Mouse (Mus musculus): ENCODE data around the gene Itgb2l. TPM values are rescaled to one million over a fixed set of nuclear protein-coding genes. Genes with fewer than 3 reads are reported as not detected.

The Itgb2l gene
- 0.11 TPM in 2 replicates for polyA plus RNA-seq (2014; fragmentation: Nextera tagmentation; extraction: Ambion mirVana)

GRCm38 (mm10) chr16:96443468-96443867 is at the start of gene Itgb2l:
Itgb2l (minus strand) TSS chr16:96443619.
- ATAC-seq (ENCODE audit: insufficient number of reproducible peaks, low FRiP score, low TSS enrichment, low read depth) = no peak

DNA sequence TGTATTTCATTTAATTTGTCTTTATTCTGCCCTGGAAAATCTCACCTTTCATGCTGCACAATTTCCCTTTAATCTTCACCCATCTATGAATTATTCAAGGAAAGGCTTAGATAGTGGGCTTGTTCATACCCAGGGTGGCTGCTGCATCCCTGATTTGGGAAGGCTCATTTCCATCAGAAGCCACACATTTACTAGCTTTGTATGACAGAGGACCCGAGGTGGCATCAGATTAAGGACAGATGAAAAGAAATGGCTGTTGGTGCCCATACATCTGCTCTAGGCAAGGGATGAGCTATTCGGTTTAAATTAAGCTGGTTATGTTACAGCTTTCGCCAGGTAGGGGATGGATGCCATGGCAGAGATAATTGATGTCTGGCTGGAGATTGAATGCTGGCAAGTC is 48.1 kb upstream of the Itgb2l start:
- H3K4me1 ChIP-seq (ENCODE audit: control insufficient read depth, insufficient read depth, low read length) = no peaks in the 10 kb centered on the region
- H3K9me3 ChIP-seq (ENCODE audit: control insufficient read depth, low read length) = no peaks in the 10 kb centered on the region
- H3K36me3 ChIP-seq (ENCODE audit: control insufficient read depth, insufficient read depth, low read length) = no peaks in the 10 kb centered on the region
- no peak for DNase-seq (ENCODE audit: low spot score)
- WGBS = 73% methylated on average over 3 of the region's 3 CpGs
- H3K9ac ChIP-seq (ENCODE audit: low read length) = no peak overlapping the region
- H3K4me3 ChIP-seq (ENCODE audit: low read depth, low read length) = no peak overlapping the region
- H3K27ac ChIP-seq (replicated peaks; ENCODE audit: low read depth, low read length) = no peak overlapping the region
- ATAC-seq (ENCODE audit: insufficient number of reproducible peaks, low FRiP score, low TSS enrichment, low read depth) = no peak
- no peaks in the 10 kb centered on the region for H3K27me3 ChIP-seq (ENCODE audit: control insufficient read depth, insufficient read depth, low read length)
- no peak overlapping the region for H3K4me2 ChIP-seq (ENCODE audit: low read depth, severe bottlenecking)

More at GRCm38 (mm10) chr16:96443468-96443867, at the start of gene Itgb2l:
- peaks cover 12% of the 10 kb centered on the region; the same call in 1 of the 2 replicates for H3K4me1 ChIP-seq (ENCODE audit: control insufficient read depth, insufficient read depth, low read length)
- H3K36me3 ChIP-seq (ENCODE audit: control insufficient read depth, insufficient read depth, low read length) = no peaks in the 10 kb centered on the region
- no peaks in the 10 kb centered on the region for H3K9me3 ChIP-seq (ENCODE audit: control insufficient read depth, low read length)
- 76% methylated on average over 2 of the region's 2 CpGs for WGBS
- H3K9ac ChIP-seq (ENCODE audit: low read length) = no peak within 1 kb of the TSS
- no peak within 1 kb of the TSS for H3K27ac ChIP-seq (replicated peaks; ENCODE audit: low read depth, low read length)
- H3K4me3 ChIP-seq (ENCODE audit: low read depth, low read length) = no peak within 1 kb of the TSS
- H3K27me3 ChIP-seq (ENCODE audit: control insufficient read depth, insufficient read depth, low read length) = no peaks in the 10 kb centered on the region
- H3K4me2 ChIP-seq (ENCODE audit: low read depth, severe bottlenecking) = no peak within 1 kb of the TSS
- DNase-seq (ENCODE audit: low spot score) = no peak

DNA sequence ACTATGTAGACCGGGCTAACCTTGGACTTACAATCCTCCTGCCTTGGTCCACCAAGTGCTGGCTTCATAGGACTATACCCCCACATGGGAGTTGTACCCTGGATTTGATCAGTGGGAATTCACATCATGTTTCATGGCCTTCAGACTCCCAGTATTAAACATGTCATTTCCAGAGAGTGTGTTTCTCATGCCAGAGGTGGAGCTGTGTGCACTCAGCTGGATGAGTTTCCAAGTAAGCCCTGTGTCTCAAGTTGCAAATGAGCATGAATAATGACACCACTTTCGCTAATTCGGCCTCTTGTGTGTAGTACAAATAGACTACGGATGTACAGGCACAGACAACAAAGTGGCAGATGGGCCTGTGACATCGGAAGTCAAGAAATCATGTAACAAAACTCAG is 44.6 kb upstream of the Itgb2l start:
- Histone ChIP-seq H3K27ac (replicated peaks; ENCODE audit: low read depth, low read length) (no peak overlapping the region), H3K4me1 (ENCODE audit: control insufficient read depth, insufficient read depth, low read length) (no peaks in the 10 kb centered on the region), H3K9me3 (ENCODE audit: control insufficient read depth, low read length) (no peaks in the 10 kb centered on the region), H3K36me3 (ENCODE audit: control insufficient read depth, insufficient read depth, low read length) (no peaks in the 10 kb centered on the region), H3K4me2 (ENCODE audit: low read depth, severe bottlenecking) (no peak overlapping the region), H3K27me3 (ENCODE audit: control insufficient read depth, insufficient read depth, low read length) (no peaks in the 10 kb centered on the region), H3K4me3 (ENCODE audit: low read depth, low read length) (no peak overlapping the region), H3K9ac (ENCODE audit: low read length) (no peak overlapping the region)
- ATAC-seq (ENCODE audit: insufficient number of reproducible peaks, low FRiP score, low TSS enrichment, low read depth) (no peak), DNase-seq (ENCODE audit: low spot score) (no peak)
- 95% methylated on average over 5 of the region's 5 CpGs for WGBS

DNA sequence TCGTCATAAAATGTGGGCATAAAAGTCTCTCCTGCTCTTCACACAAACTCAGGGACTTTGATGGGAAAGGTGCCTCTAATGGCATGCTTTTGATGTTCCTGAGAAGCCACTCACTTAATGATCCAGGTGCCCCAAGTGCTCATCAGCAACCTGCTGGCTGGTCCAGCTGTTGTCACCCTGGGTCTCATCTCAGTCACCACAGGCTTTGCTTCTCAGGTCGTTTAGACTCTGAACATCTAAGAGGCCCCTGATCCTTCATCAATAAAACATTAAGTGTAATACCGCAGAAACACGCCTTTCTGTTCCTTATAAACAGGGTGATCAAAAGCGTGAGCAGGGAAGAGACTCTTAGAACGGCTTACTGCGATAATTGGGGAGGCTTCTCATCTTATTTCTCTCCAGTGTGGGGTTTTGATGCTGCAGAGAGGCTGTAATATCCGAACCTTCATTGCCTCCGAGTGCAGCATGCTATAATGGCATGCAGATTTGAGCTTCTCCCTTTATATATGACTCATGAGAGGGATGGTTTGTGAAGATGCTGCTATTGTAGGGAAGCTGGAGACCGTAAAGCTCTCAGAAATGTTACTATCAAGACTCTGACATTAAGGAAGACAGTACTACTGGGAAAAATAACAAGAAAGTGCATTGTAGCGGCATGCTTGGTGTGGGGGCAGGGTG is 43.7 kb upstream of the Itgb2l start:
- 70% methylated on average over 11 of the region's 11 CpGs for WGBS
- H3K36me3 ChIP-seq (ENCODE audit: control insufficient read depth, insufficient read depth, low read length) = no peaks in the 10 kb centered on the region
- no peaks in the 10 kb centered on the region for H3K9me3 ChIP-seq (ENCODE audit: control insufficient read depth, low read length)
- no peak overlapping the region for H3K27ac ChIP-seq (replicated peaks; ENCODE audit: low read depth, low read length)
- no peak overlapping the region for H3K4me3 ChIP-seq (ENCODE audit: low read depth, low read length)
- H3K9ac ChIP-seq (ENCODE audit: low read length) = no peak overlapping the region
- H3K4me2 ChIP-seq (ENCODE audit: low read depth, severe bottlenecking) = no peak overlapping the region
- DNase-seq (ENCODE audit: low spot score) (no peak), ATAC-seq (ENCODE audit: insufficient number of reproducible peaks, low FRiP score, low TSS enrichment, low read depth) (no peak)
- no peaks in the 10 kb centered on the region for H3K27me3 ChIP-seq (ENCODE audit: control insufficient read depth, insufficient read depth, low read length)
- H3K4me1 ChIP-seq (ENCODE audit: control insufficient read depth, insufficient read depth, low read length) = no peaks in the 10 kb centered on the region

DNA sequence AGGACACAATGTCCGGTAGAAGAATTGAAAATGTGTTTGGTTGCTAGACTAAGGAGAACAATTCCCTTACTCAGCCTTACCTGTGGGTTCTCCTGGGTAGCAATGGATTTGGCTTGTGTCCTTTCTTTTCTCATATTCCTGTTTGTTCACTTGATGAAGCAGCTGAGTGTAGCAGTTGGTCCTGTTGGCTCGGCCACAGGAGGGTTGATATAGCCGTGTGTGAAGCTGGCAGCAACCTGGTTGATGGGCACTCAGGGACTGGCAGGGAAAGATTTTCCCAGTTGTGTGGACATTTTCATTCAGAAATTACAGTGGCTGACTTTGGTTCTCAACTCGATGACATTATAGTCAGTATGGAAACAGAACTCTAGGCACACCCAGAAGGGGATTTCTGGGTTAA is 38.4 kb upstream of the Itgb2l start:
- ATAC-seq (ENCODE audit: insufficient number of reproducible peaks, low FRiP score, low TSS enrichment, low read depth) (no peak), DNase-seq (ENCODE audit: low spot score) (no peak)
- H3K4me3 ChIP-seq (ENCODE audit: low read depth, low read length) = no peak overlapping the region
- H3K4me2 ChIP-seq (ENCODE audit: low read depth, severe bottlenecking) = no peak overlapping the region
- no peak overlapping the region for H3K27ac ChIP-seq (replicated peaks; ENCODE audit: low read depth, low read length)
- H3K9me3 ChIP-seq (ENCODE audit: control insufficient read depth, low read length) = no peaks in the 10 kb centered on the region
- H3K4me1 ChIP-seq (ENCODE audit: control insufficient read depth, insufficient read depth, low read length) = no peaks in the 10 kb centered on the region
- no peaks in the 10 kb centered on the region for H3K36me3 ChIP-seq (ENCODE audit: control insufficient read depth, insufficient read depth, low read length)
- 89% methylated on average over 4 of the region's 4 CpGs for WGBS
- no peaks in the 10 kb centered on the region for H3K27me3 ChIP-seq (ENCODE audit: control insufficient read depth, insufficient read depth, low read length)
- H3K9ac ChIP-seq (ENCODE audit: low read length) = no peak overlapping the region

- ATAC-seq (ENCODE audit: insufficient number of reproducible peaks, low FRiP score, low TSS enrichment, low read depth) (no peak), DNase-seq (ENCODE audit: low spot score) (no peak)
- Histone ChIP-seq H3K27ac (replicated peaks; ENCODE audit: low read depth, low read length) (no peak overlapping the region), H3K36me3 (ENCODE audit: control insufficient read depth, insufficient read depth, low read length) (no peaks in the 10 kb centered on the region), H3K9ac (ENCODE audit: low read length) (no peak overlapping the region), H3K4me1 (ENCODE audit: control insufficient read depth, insufficient read depth, low read length) (0 out of 2 replicates have a peak, but pooled peaks cover 4% of the 10 kb centered on the region), H3K4me2 (ENCODE audit: low read depth, severe bottlenecking) (no peak overlapping the region), H3K9me3 (ENCODE audit: control insufficient read depth, low read length) (no peaks in the 10 kb centered on the region), H3K27me3 (ENCODE audit: control insufficient read depth, insufficient read depth, low read length) (no peaks in the 10 kb centered on the region), H3K4me3 (ENCODE audit: low read depth, low read length) (no peak overlapping the region)
- 65% methylated on average over 3 of the region's 3 CpGs for WGBS
Observed at GRCm38 (mm10) chr16:96474185-96474584, 30.8 kb upstream of the Itgb2l start.

- Histone ChIP-seq H3K27ac (replicated peaks; ENCODE audit: low read depth, low read length) (no peak overlapping the region), H3K27me3 (ENCODE audit: control insufficient read depth, insufficient read depth, low read length) (no peaks in the 10 kb centered on the region), H3K4me3 (ENCODE audit: low read depth, low read length) (no peak overlapping the region), H3K4me2 (ENCODE audit: low read depth, severe bottlenecking) (no peak overlapping the region), H3K4me1 (ENCODE audit: control insufficient read depth, insufficient read depth, low read length) (0 out of 2 replicates have a peak, but pooled peaks cover 4% of the 10 kb centered on the region), H3K36me3 (ENCODE audit: control insufficient read depth, insufficient read depth, low read length) (no peaks in the 10 kb centered on the region), H3K9me3 (ENCODE audit: control insufficient read depth, low read length) (no peaks in the 10 kb centered on the region), H3K9ac (ENCODE audit: low read length) (no peak overlapping the region)
- no peak for ATAC-seq (ENCODE audit: insufficient number of reproducible peaks, low FRiP score, low TSS enrichment, low read depth)
- WGBS = 57% methylated on average over 7 of the region's 7 CpGs
- DNase-seq (ENCODE audit: low spot score) = no peak
Observed at GRCm38 (mm10) chr16:96472816-96473215, 29.4 kb upstream of the Itgb2l start.

GRCm38 (mm10) chr16:96472361-96472760 is 28.9 kb upstream of the Itgb2l start:
- H3K27me3 ChIP-seq (ENCODE audit: control insufficient read depth, insufficient read depth, low read length) = no peaks in the 10 kb centered on the region
- no peak overlapping the region for H3K4me2 ChIP-seq (ENCODE audit: low read depth, severe bottlenecking)
- H3K9ac ChIP-seq (ENCODE audit: low read length) = no peak overlapping the region
- H3K36me3 ChIP-seq (ENCODE audit: control insufficient read depth, insufficient read depth, low read length) = no peaks in the 10 kb centered on the region
- H3K27ac ChIP-seq (replicated peaks; ENCODE audit: low read depth, low read length) = no peak overlapping the region
- 34% methylated on average over 5 of the region's 5 CpGs for WGBS
- no peak for DNase-seq (ENCODE audit: low spot score)
- H3K9me3 ChIP-seq (ENCODE audit: control insufficient read depth, low read length) = no peaks in the 10 kb centered on the region
- H3K4me3 ChIP-seq (ENCODE audit: low read depth, low read length) = no peak overlapping the region
- 0 out of 2 replicates have a peak, but pooled peaks cover 4% of the 10 kb centered on the region for H3K4me1 ChIP-seq (ENCODE audit: control insufficient read depth, insufficient read depth, low read length)
- no peak for ATAC-seq (ENCODE audit: insufficient number of reproducible peaks, low FRiP score, low TSS enrichment, low read depth)

- peak; percentile 46 for DNase-seq (ENCODE audit: low spot score)
- H3K27ac ChIP-seq (replicated peaks; ENCODE audit: low read depth, low read length) = no peak overlapping the region
- H3K9me3 ChIP-seq (ENCODE audit: control insufficient read depth, low read length) = no peaks in the 10 kb centered on the region
- no peak for ATAC-seq (ENCODE audit: insufficient number of reproducible peaks, low FRiP score, low TSS enrichment, low read depth)
- H3K9ac ChIP-seq (ENCODE audit: low read length) = no peak overlapping the region
- no peak overlapping the region for H3K4me2 ChIP-seq (ENCODE audit: low read depth, severe bottlenecking)
- H3K4me1 ChIP-seq (ENCODE audit: control insufficient read depth, insufficient read depth, low read length) = 0 out of 2 replicates have a peak, but pooled peaks cover 4% of the 10 kb centered on the region
- no peak overlapping the region for H3K4me3 ChIP-seq (ENCODE audit: low read depth, low read length)
- no peaks in the 10 kb centered on the region for H3K27me3 ChIP-seq (ENCODE audit: control insufficient read depth, insufficient read depth, low read length)
- H3K36me3 ChIP-seq (ENCODE audit: control insufficient read depth, insufficient read depth, low read length) = no peaks in the 10 kb centered on the region
- WGBS = 54% methylated on average over 4 of the region's 4 CpGs
Observed at GRCm38 (mm10) chr16:96469640-96470039, 26.2 kb upstream of the Itgb2l start.
